Mouse (Mus musculus) MEL (cell line): ENCODE measurements around the gene Alg5. TPM values are rescaled to one million over a fixed set of nuclear protein-coding genes. Genes with fewer than 3 reads are reported as not detected.

Source experiments
- DNase-seq: peaks from one replicate; pipeline ENCODE4 v3.0.0; 2011; ENCODE audit warnings: low read depth, low spot score
- H3K27ac ChIP-seq: 2 replicates; pipeline ENCODE4 v1.5.1; 2012; ENCODE audit warnings: low read depth, mild to moderate bottlenecking, control low read depth, low read length, moderate library complexity; ENCODE audit not compliant: control insufficient read depth
- H3K27me3 ChIP-seq, 2 experiments: fragments of 150-350 bp in 1 of 2; sonication (generic) in 1 of 2; 2 replicates each; pipeline ENCODE4 v1.6.1; 2012; ENCODE audit warnings: low read length in 2 of 2, mild to moderate bottlenecking in 2 of 2, improper control_type of control experiment in 1 of 2, moderate library complexity in 1 of 2; ENCODE audit not compliant: insufficient read depth in 2 of 2, control insufficient read depth in 1 of 2
- H3K36me3 ChIP-seq, 2 experiments: 2 replicates each; pipeline ENCODE4 v1.6.1; 2012 to 2014; ENCODE audit warnings: low read length in 2 of 2, improper control_type of control experiment in 1 of 2, inconsistent platforms in 1 of 2, mild to moderate bottlenecking in 1 of 2; ENCODE audit not compliant: insufficient read depth in 2 of 2, control insufficient read depth in 1 of 2
- H3K4me1 ChIP-seq, 2 experiments: fragments of 150-350 bp in 1 of 2; sonication (generic) in 1 of 2; 2 replicates each; pipeline ENCODE4 v1.6.1; 2012; ENCODE audit warnings: low read length in 2 of 2, improper control_type of control experiment in 1 of 2, mild to moderate bottlenecking in 1 of 2; ENCODE audit not compliant: insufficient read depth in 2 of 2, control insufficient read depth in 1 of 2
- H3K4me3 ChIP-seq, 2 experiments: fragments of 150-350 bp in 1 of 2; sonication (generic) in 1 of 2; 2 replicates each; pipeline ENCODE4 v1.5.1; 2012; ENCODE audit warnings: low read depth in 2 of 2, low read length in 2 of 2, mild to moderate bottlenecking in 2 of 2, moderate library complexity in 2 of 2, control low read depth in 1 of 2, improper control_type of control experiment in 1 of 2; ENCODE audit not compliant: control insufficient read depth in 1 of 2, insufficient read depth in 1 of 2
- H3K79me2 ChIP-seq: 2 replicates; pipeline ENCODE4 v1.6.1; 2012; ENCODE audit warnings: mild to moderate bottlenecking, low read length, moderate library complexity; ENCODE audit not compliant: control insufficient read depth, poor library complexity, insufficient read depth
- H3K9ac ChIP-seq: 2 replicates; pipeline ENCODE4 v1.6.1; 2012; ENCODE audit warnings: low read depth, mild to moderate bottlenecking, control low read depth, low read length, moderate library complexity; ENCODE audit not compliant: control insufficient read depth, poor library complexity, severe bottlenecking
- H3K9me3 ChIP-seq: fragments of 150-350 bp; sonication (generic); replicated peaks from 2 replicates; pipeline ENCODE4 v1.6.1; 2012; ENCODE audit warnings: mild to moderate bottlenecking, low read length, improper control_type of control experiment, moderate library complexity; ENCODE audit not compliant: insufficient read depth
- BHLHE40 ChIP-seq: IDR thresholded peaks from 2 replicates; pipeline ENCODE4 v1.6.1; 2012; ENCODE audit warnings: low read depth, mild to moderate bottlenecking, inconsistent platforms, low read length, improper control_type of control experiment, borderline replicate concordance
- CHD1 ChIP-seq: IDR thresholded peaks from 2 replicates; pipeline ENCODE4 v1.6.1; 2012; ENCODE audit warnings: low read depth, mild to moderate bottlenecking, inconsistent platforms, low read length, improper control_type of control experiment
- CHD2 ChIP-seq: IDR thresholded peaks from 2 replicates; pipeline ENCODE4 v1.6.1; 2011; ENCODE audit warnings: low read length, improper control_type of control experiment
- CTCF ChIP-seq, 3 experiments: IDR thresholded peaks in 2 of 3; conservative IDR thresholded peaks in 1 of 3; 2 replicates each; pipeline ENCODE4 v1.5.1; 2011 to 2012; ENCODE audit warnings: low read length in 3 of 3, low read depth in 2 of 3, mild to moderate bottlenecking in 2 of 3, improper control_type of control experiment in 1 of 3, inconsistent platforms in 1 of 3, mixed read lengths in 1 of 3, moderate library complexity in 1 of 3; ENCODE audit not compliant: control insufficient read depth in 1 of 3, insufficient read depth in 1 of 3, poor library complexity in 1 of 3, severe bottlenecking in 1 of 3
- ELF1 ChIP-seq: IDR thresholded peaks from 2 replicates; pipeline ENCODE4 v1.6.1; 2014; ENCODE audit warnings: low read depth, mild to moderate bottlenecking, inconsistent platforms, low read length, improper control_type of control experiment, moderate library complexity
- EP300 ChIP-seq, 2 experiments: IDR thresholded peaks; 2 replicates each; pipeline ENCODE4 v1.6.1; 2011; ENCODE audit warnings: improper control_type of control experiment in 2 of 2, low read length in 2 of 2, low read depth in 1 of 2, mild to moderate bottlenecking in 1 of 2
- ETS1 ChIP-seq: IDR thresholded peaks from 2 replicates; pipeline ENCODE4 v1.6.1; 2012; ENCODE audit warnings: low read depth, mild to moderate bottlenecking, inconsistent platforms, low read length, improper control_type of control experiment, moderate library complexity
- GABPA ChIP-seq: IDR thresholded peaks from 2 replicates; pipeline ENCODE4 v1.6.1; 2012; ENCODE audit warnings: low read depth, mild to moderate bottlenecking, inconsistent platforms, low read length, improper control_type of control experiment, moderate library complexity
- GATA1 ChIP-seq: IDR thresholded peaks from 2 replicates; pipeline ENCODE4 v1.6.1; 2011; ENCODE audit warnings: low read depth, low read length, improper control_type of control experiment
- HCFC1 ChIP-seq: IDR thresholded peaks from 2 replicates; pipeline ENCODE4 v1.6.1; 2012; ENCODE audit warnings: low read depth, mild to moderate bottlenecking, inconsistent platforms, low read length, improper control_type of control experiment, moderate library complexity
- JUND ChIP-seq: IDR thresholded peaks from 2 replicates; pipeline ENCODE4 v1.6.1; 2011; ENCODE audit warnings: low read depth, mild to moderate bottlenecking, improper control_type of control experiment, low read length
- KAT2A ChIP-seq: conservative IDR thresholded peaks from 2 replicates; pipeline ENCODE4 v1.6.1; 2012; ENCODE audit warnings: low read depth, low read length, improper control_type of control experiment, inconsistent platforms
- MAFK ChIP-seq: IDR thresholded peaks from 2 replicates; pipeline ENCODE4 v1.6.1; 2011; ENCODE audit warnings: low read depth, mild to moderate bottlenecking, low read length, improper control_type of control experiment, borderline replicate concordance
- MAX ChIP-seq: IDR thresholded peaks from 2 replicates; pipeline ENCODE4 v1.6.1; 2011; ENCODE audit warnings: low read length, improper control_type of control experiment
- MAZ ChIP-seq: IDR thresholded peaks from 2 replicates; pipeline ENCODE4 v1.6.1; 2012; ENCODE audit warnings: low read depth, mild to moderate bottlenecking, inconsistent platforms, low read length, improper control_type of control experiment
- MYB ChIP-seq: IDR thresholded peaks from 2 replicates; pipeline ENCODE4 v1.6.1; 2011; ENCODE audit warnings: mild to moderate bottlenecking, low read depth, low read length, improper control_type of control experiment
- MYC ChIP-seq: IDR thresholded peaks from 2 replicates; pipeline ENCODE4 v1.6.1; 2011; ENCODE audit warnings: low read depth, mild to moderate bottlenecking, low read length, improper control_type of control experiment, moderate library complexity
- POLR2A ChIP-seq, 2 experiments: IDR thresholded peaks; 2 replicates each; pipeline ENCODE4 v1.6.1; 2011 to 2012; ENCODE audit warnings: low read length in 2 of 2, mild to moderate bottlenecking in 2 of 2, control low read depth in 1 of 2, improper control_type of control experiment in 1 of 2, low read depth in 1 of 2, moderate library complexity in 1 of 2; ENCODE audit not compliant: control insufficient read depth in 1 of 2, insufficient read depth in 1 of 2, poor library complexity in 1 of 2
- POLR2AphosphoS5 ChIP-seq: IDR thresholded peaks from 2 replicates; pipeline ENCODE4 v1.6.1; 2012; ENCODE audit warnings: low read depth, borderline replicate concordance, mild to moderate bottlenecking, inconsistent platforms, low read length, moderate library complexity, mixed read lengths
- RAD21 ChIP-seq: IDR thresholded peaks from 2 replicates; pipeline ENCODE4 v1.6.1; 2011; ENCODE audit warnings: mild to moderate bottlenecking, low read depth, low read length, improper control_type of control experiment
- RCOR1 ChIP-seq: IDR thresholded peaks from 2 replicates; pipeline ENCODE4 v1.6.1; 2012; ENCODE audit warnings: low read depth, mild to moderate bottlenecking, inconsistent platforms, low read length, improper control_type of control experiment
- SIN3A ChIP-seq: IDR thresholded peaks from 2 replicates; pipeline ENCODE4 v1.6.1; 2012; ENCODE audit warnings: low read length, improper control_type of control experiment, inconsistent platforms
- SMC3 ChIP-seq: IDR thresholded peaks from 2 replicates; pipeline ENCODE4 v1.6.1; 2011; ENCODE audit warnings: low read depth, low read length, improper control_type of control experiment
- TAL1 ChIP-seq: IDR thresholded peaks from 2 replicates; pipeline ENCODE4 v1.6.1; 2012; ENCODE audit warnings: mild to moderate bottlenecking, inconsistent platforms, low read length, moderate library complexity, mixed read lengths
- TBP ChIP-seq: IDR thresholded peaks from 2 replicates; pipeline ENCODE4 v1.8.0; 2011; ENCODE audit warnings: low read depth, low read length, improper control_type of control experiment
- TCF12 ChIP-seq: IDR thresholded peaks from 2 replicates; pipeline ENCODE4 v1.6.1; 2014; ENCODE audit warnings: low read depth, mild to moderate bottlenecking, inconsistent platforms, low read length, improper control_type of control experiment, moderate library complexity
- UBTF ChIP-seq: IDR thresholded peaks from 2 replicates; pipeline ENCODE4 v1.6.1; 2012; ENCODE audit warnings: low read depth, mild to moderate bottlenecking, inconsistent platforms, low read length, improper control_type of control experiment, moderate library complexity, borderline replicate concordance; ENCODE audit not compliant: insufficient read depth
- USF1 ChIP-seq: IDR thresholded peaks from 2 replicates; pipeline ENCODE4 v1.6.1; 2014; ENCODE audit warnings: low read depth, mild to moderate bottlenecking, inconsistent platforms, low read length, improper control_type of control experiment, moderate library complexity
- USF2 ChIP-seq, 2 experiments: IDR thresholded peaks; 2 replicates each; pipeline ENCODE4 v1.6.1; 2011 to 2012; ENCODE audit warnings: improper control_type of control experiment in 2 of 2, low read length in 2 of 2, borderline replicate concordance in 1 of 2, inconsistent platforms in 1 of 2, low read depth in 1 of 2, mild to moderate bottlenecking in 1 of 2; ENCODE audit not compliant: insufficient read depth in 1 of 2
- ZKSCAN1 ChIP-seq: IDR thresholded peaks from 2 replicates; pipeline ENCODE4 v1.6.1; 2012; ENCODE audit warnings: low read depth, mild to moderate bottlenecking, inconsistent platforms, low read length, improper control_type of control experiment, moderate library complexity
- ZMIZ1 ChIP-seq: IDR thresholded peaks from 2 replicates; pipeline ENCODE4 v1.6.1; 2012; ENCODE audit warnings: low read depth, mild to moderate bottlenecking, inconsistent platforms, low read length, improper control_type of control experiment, moderate library complexity
- polyA plus RNA-seq, 2 experiments: library from polyadenylated mRNA; stranded (reverse) in 1 of 2; unstranded in 1 of 2; fragments of >175 nt in 1 of 2; fragments of >200 nt in 1 of 2; gene quantifications; 2 replicates each; pipeline versions ENCODE4 v1.2.1 to v1.2.4; 2012; ENCODE audit warnings: low replicate concordance in 2 of 2, low read depth in 1 of 2; ENCODE audit not compliant: insufficient read length in 2 of 2, insufficient read depth in 1 of 2, missing spikeins in 1 of 2
- total RNA-seq: library from RNA; depleted of rRNA; stranded (reverse); fragments of 300-350 nt; gene quantifications from 2 replicates; pipeline ENCODE4 v1.2.3, GENCODE M21; 2012

Gene Alg5
- total and polyA plus RNA-seq, 3 experiments: 34.8 to 44.0 TPM; not detected in 1

DNA sequence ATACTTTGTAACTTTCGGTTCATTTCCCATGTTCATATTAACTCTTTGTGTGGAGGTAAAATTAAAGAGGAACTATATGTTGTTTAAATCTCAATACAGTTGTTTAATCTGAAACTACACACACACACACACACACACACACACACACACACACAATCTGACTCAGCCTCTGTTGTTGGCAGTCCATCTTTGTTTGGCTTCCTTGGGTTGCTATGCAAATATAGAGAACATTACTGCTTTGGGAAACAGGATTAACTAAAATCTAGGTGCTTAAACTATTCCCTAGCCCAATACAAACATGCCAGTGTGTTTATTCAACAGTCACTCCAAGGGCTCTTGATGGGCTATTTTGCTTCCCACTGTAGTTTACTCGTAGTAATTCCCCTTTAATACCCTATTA is 48.1 kb upstream of the Alg5 start:
- no peak for DNase-seq
- Histone ChIP-seq H3K36me3 (peaks cover 0 to 4% of the 10 kb centered on the region in 2 experiments; a peak in 2 of 4 replicates), H3K9ac (no peak overlapping the region), H3K27me3 (no peaks in the 10 kb centered on the region), H3K27ac (no peak overlapping the region), H3K9me3 (no peaks in the 10 kb centered on the region), H3K4me1 (peaks cover 3 to 7% of the 10 kb centered on the region in 2 experiments; a peak in 2 of 4 replicates), H3K79me2 (no peaks in the 10 kb centered on the region; the same call in 1 of the 2 replicates), H3K4me3 (no peak overlapping the region)
- TF ChIP-seq GATA1: no peak
- no peak for TF ChIP-seq TBP
- no peak for TF ChIP-seq CHD1
- no peak for TF ChIP-seq ETS1
- no peak for TF ChIP-seq UBTF
- TF ChIP-seq RAD21: no peak
- no peak for TF ChIP-seq JUND
- TF ChIP-seq, all 39 proteins: peak for 0

DNA sequence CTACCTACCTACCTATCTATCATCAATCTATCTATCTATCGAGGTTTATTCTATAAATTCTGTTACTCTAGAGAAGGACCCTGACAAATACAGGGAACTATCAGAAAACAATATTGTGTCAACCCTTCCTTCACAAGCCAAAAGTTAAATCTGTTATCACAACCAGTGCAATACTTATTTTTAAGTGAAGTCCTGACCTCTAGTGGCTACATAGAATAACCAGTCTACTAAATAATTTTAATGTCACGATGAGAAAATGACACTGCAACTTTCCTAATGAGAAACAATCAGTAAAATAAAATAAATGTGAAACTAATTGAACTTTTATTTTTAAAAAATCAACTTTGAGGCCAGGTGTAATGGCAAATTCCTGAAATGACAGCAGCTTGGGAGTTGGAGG is 46.2 kb upstream of the Alg5 start:
- Histone ChIP-seq H3K9me3 (no peaks in the 10 kb centered on the region), H3K9ac (no peak overlapping the region), H3K27ac (no peak overlapping the region), H3K4me3 (no peak overlapping the region), H3K79me2 (peaks cover 2% of the 10 kb centered on the region; the same call in 1 of the 2 replicates), H3K4me1 (peaks cover 3 to 7% of the 10 kb centered on the region in 2 experiments; a peak in 2 of 4 replicates), H3K36me3 (peaks cover 0 to 4% of the 10 kb centered on the region in 2 experiments; a peak in 2 of 4 replicates), H3K27me3 (no peaks in the 10 kb centered on the region)
- DNase-seq: peak; percentile 59
- no peak for TF ChIP-seq USF1
- TF ChIP-seq MAX: no peak
- 0 out of 2 replicates have a peak, but pooled peaks have one; percentile 27 for TF ChIP-seq SIN3A
- TF ChIP-seq CHD2: no peak
- no peak for TF ChIP-seq UBTF
- TF ChIP-seq BHLHE40: no peak
- TF ChIP-seq JUND: peak; percentile 44; the same call in 1 of the 2 replicates
- no peak for TF ChIP-seq USF2 (IDR thresholded peaks at IDR 0.05; ENCODE audit: borderline replicate concordance in 1 of 2, insufficient read depth in 1 of 2, low read depth in 1 of 2, low read length in 2 of 2)
- TF ChIP-seq POLR2A (IDR thresholded peaks at IDR 0.05; ENCODE audit: control insufficient read depth in 1 of 2, insufficient read depth in 1 of 2, low read depth in 1 of 2, low read length in 2 of 2, poor library complexity in 1 of 2): no peak
- no peak for TF ChIP-seq POLR2AphosphoS5
- TF ChIP-seq GABPA: no peak
- no peak for TF ChIP-seq ZKSCAN1
- peak; percentile 13 to 80 (median 17); a peak in 3 of 6 replicates for TF ChIP-seq CTCF (IDR thresholded peaks at IDR 0.05 in 2 of 3, conservative IDR thresholded peaks at IDR 0.05 in 1 of 3; ENCODE audit: control insufficient read depth in 1 of 3, insufficient read depth in 1 of 3, low read depth in 2 of 3, low read length in 3 of 3, poor library complexity in 1 of 3, severe bottlenecking in 1 of 3)
- TF ChIP-seq RAD21: peak; percentile 90
- TF ChIP-seq MYB: no peak
- no peak for TF ChIP-seq TAL1
- TF ChIP-seq EP300 (IDR thresholded peaks at IDR 0.05; ENCODE audit: low read depth in 1 of 2, low read length in 2 of 2): no peak
- no peak for TF ChIP-seq TBP
- no peak for TF ChIP-seq TCF12
- TF ChIP-seq HCFC1: no peak
- TF ChIP-seq CHD1: no peak
- TF ChIP-seq ELF1: no peak
- 0 out of 2 replicates have a peak, but pooled peaks have one; percentile 22 for TF ChIP-seq RCOR1
- no peak for TF ChIP-seq MAFK
- no peak for TF ChIP-seq KAT2A
- TF ChIP-seq MAZ: no peak
- peak; percentile 71 for TF ChIP-seq SMC3
- TF ChIP-seq ZMIZ1: no peak
- TF ChIP-seq MYC: 0 out of 2 replicates have a peak, but pooled peaks have one; percentile 14
